Mouse (Mus musculus) small intestine, adult 2 months (tissue): ENCODE measurements around the gene Ivl.

ENCODE experiments used
- CTCF ChIP-seq: fragments of 200-500 bp; IDR thresholded peaks from 2 replicates; pipeline ENCODE4 v1.5.1; 2012; ENCODE audit warnings: low read depth, mild to moderate bottlenecking, control low read depth, inconsistent platforms, low read length, moderate library complexity, mixed read lengths; ENCODE audit not compliant: insufficient replicate concordance, insufficient read length; ENCODE audit errors: extremely low read depth
- POLR2A ChIP-seq: fragments of 200-500 bp; IDR thresholded peaks from 2 replicates; pipeline ENCODE4 v1.6.1; 2012; ENCODE audit warnings: low read depth, mild to moderate bottlenecking, control low read depth, inconsistent platforms, low read length, moderate library complexity

DNA sequence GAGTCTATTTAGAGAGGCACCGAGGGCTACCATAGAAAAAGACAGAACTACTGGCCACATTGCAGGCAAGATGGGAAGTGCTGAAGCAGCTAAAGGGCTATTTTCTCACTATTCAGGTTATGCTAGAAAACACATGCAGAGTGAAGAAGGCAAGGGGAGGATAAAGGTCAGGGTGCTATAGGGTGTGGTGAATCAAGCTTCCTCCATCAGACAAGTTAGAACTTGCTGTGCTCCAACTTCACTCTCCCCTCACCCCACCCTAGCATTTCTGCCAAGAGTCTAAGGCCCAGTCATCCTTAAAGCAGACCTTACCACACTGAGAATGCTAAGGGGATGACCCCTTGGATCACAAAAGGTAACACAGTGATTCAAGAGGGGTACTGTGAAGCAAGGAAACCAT lies 6.0 kb upstream of the Ivl start:
- TF ChIP-seq CTCF (no peak), POLR2A (no peak)
